14 mouse cellular contexts compared by ENCODE assay signal in the genomic region with DNA sequence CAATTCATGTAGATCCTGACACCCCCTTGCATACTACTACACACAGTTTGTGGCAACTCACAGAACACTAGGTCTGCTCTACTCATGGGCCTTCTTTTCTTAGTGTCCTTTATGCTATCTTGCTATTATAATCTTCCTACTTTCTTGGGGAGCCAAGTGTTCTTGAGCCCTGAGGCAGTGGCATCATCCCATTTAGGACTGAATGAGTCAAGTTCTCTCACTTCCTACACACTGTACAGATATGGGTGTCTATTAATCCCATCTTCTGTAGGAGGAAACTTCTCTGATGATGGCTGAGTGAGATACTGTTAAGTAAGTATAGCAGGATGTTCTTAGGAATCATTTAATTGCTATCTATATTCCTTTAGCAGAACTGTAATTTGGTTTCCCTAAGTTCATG.
"Had no signal": no experiment of that assay in that cellular context is flagged by ENCODE, and none has a peak within 500 bp of the region (broad histone marks: within the 10 kb centered on the region; RNA-seq: fewer than 3 reads in every experiment).

No protein-coding gene starts in this region.

- H3K27me3 ChIP-seq: midbrain, embryonic 12.5 days; neural tube, embryonic 12.5 days; stomach, embryonic 15.5 days had no signal

- H3K9me3 ChIP-seq: midbrain, embryonic 10.5 days; midbrain, embryonic 12.5 days; neural tube, embryonic 12.5 days; stomach, embryonic 15.5 days had no signal

- H3K4me3 ChIP-seq: midbrain, embryonic 10.5 days; midbrain, embryonic 12.5 days; neural tube, embryonic 12.5 days; stomach, embryonic 15.5 days had no signal

- DNase-seq: lung, adult 18-20 months; lung, embryonic 14.5 days; lung, postnatal 10 days; lung, postnatal 4 days; midbrain, embryonic 14.5 days; right cerebral cortex, postnatal 14 days; thymus, adult 18-20 months; thymus, postnatal 14 days; thymus, postnatal 36 days had no signal

- H3K4me1 ChIP-seq: midbrain, embryonic 10.5 days; midbrain, embryonic 12.5 days; neural tube, embryonic 12.5 days; stomach, embryonic 15.5 days had no signal

- H3K36me3 ChIP-seq: midbrain, embryonic 10.5 days; midbrain, embryonic 12.5 days; neural tube, embryonic 12.5 days; stomach, embryonic 15.5 days had no signal

- H3K27ac ChIP-seq: midbrain, embryonic 10.5 days; midbrain, embryonic 12.5 days; neural tube, embryonic 12.5 days; stomach, embryonic 15.5 days; stomach, postnatal 0 days had no signal

- H3K4me2 ChIP-seq: lung, embryonic 14.5 days; midbrain, embryonic 12.5 days; neural tube, embryonic 12.5 days; stomach, embryonic 15.5 days had no signal

- H3K9ac ChIP-seq: lung, embryonic 14.5 days; midbrain, embryonic 12.5 days; neural tube, embryonic 12.5 days; stomach, embryonic 15.5 days had no signal
